Mouse (Mus musculus) adrenal gland, adult 2 months (tissue): Measurements from ENCODE around the gene Gm21117. TPM values are rescaled to one million over a fixed set of nuclear protein-coding genes. Genes with fewer than 3 reads are reported as not detected.
"Not testable (repeated sequence)": the region's sequence is repeated elsewhere in the genome, so short reads cannot be mapped to it uniquely, and the experiment has no call there.

Experiments
- DNase-seq: peaks from one replicate; pipeline ENCODE4 v3.0.0; 2021
- long read RNA-seq: library from polyadenylated mRNA; stranded (forward); transcript quantifications from one replicate; pipeline ENCODE4 v2.0.0, GENCODE M21; 2021
- polyA plus RNA-seq: library from polyadenylated mRNA; depleted of rRNA; stranded (reverse); fragments of >200 nt; gene quantifications from 2 replicates; pipeline ENCODE4 v1.2.3, GENCODE M21; 2012; rRNA removed
- total RNA-seq, 2 experiments: library from RNA; stranded (reverse); gene quantifications; 2 replicates each; pipeline ENCODE4 v1.2.3; 2021

Gene Gm21117
- not detected for total RNA-seq
- polyA plus RNA-seq, result not detected in 2 replicates
- long read RNA-seq, result 0 reads

DNA sequence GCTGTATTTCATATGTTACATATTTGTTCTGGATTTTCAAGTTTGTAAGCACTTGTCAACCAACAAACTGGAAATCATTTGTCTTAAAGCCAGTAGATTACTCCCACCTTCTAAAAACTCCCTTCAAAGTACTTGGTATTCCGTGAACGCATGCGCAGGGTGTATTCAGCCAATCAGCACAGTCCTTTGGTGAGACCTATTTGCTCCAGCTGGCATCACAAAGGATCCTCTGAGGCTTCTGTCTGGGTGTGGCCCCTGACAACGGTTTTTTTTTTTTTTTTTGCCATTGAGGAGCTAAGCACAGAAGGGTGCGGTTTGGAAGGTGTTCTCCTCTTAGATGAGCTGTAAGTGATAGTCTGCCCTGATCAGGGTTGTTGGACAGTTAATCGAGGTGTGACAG, at the start of gene Gm21117:
Gene Gm21117 (plus strand): TSS at position 301 of the 400 bp plus-strand sequence.
- DNase-seq, result not testable (repeated sequence)
